Mouse (Mus musculus): Measurements from ENCODE around the gene Parva.

DNA sequence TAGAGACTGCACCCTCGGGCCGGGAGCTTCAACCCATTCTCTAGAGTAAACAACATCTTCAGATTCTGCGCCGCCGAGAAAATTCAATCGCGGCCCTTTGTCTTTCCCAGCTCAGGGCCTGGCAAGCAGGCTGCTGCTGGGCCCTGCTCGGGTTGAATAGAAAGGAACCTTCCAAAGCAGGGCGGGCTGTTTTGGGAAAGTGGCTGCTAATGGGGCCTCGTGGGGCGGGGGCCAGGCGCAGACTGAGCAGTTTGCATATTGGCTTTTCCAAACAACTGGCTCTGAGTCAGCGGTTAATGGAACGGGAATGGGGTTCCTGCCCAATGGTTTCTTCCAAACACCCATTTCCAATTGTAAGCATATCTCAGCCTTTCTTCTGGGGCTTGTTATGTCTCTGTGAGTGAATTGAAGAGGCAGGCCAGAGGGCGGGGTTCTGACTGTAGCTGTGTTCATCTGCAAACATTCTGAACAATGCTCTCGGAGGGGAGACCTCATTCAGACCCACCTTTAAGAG is 108.2 kb downstream of the Parva start:
- no peak for TF ChIP-seq CTCF (IDR thresholded peaks at IDR 0.05; ENCODE audit: low read depth)
- TF ChIP-seq EP300 (IDR thresholded peaks at IDR 0.05; ENCODE audit: low read depth) = no peak
